Mouse (Mus musculus) limb, embryonic 14.5 days (tissue): Measurements from ENCODE around the gene Ammecr1. TPM values are rescaled to one million over a fixed set of nuclear protein-coding genes. Genes with fewer than 3 reads are reported as not detected.

ENCODE experiments used
- ATAC-seq: fragments of 200-750 bp; cut with Nextera tagmentation; 2 replicates; pipeline ENCODE4 v1.8.0; 2017; ENCODE audit warnings: low read depth, moderate number of reproducible peaks, moderate TSS enrichment; ENCODE audit not compliant: low FRiP score
- DNase-seq: peaks from one replicate; pipeline ENCODE4 v3.0.0-alpha.2; 2015; ENCODE audit warnings: low spot score
- H3K27ac ChIP-seq: fragments of 300-500 bp; sonication (generic); replicated peaks from 2 replicates; pipeline ENCODE4 v1.5.1; 2014; ENCODE audit warnings: low read depth, mild to moderate bottlenecking, low read length, moderate library complexity, mixed read lengths
- H3K27me3 ChIP-seq: fragments of 300-500 bp; sonication (generic); 2 replicates; pipeline ENCODE4 v1.6.1; 2014; ENCODE audit warnings: low read length, mixed read lengths; ENCODE audit not compliant: control insufficient read depth, insufficient read depth
- H3K36me3 ChIP-seq: fragments of 300-500 bp; sonication (generic); 2 replicates; pipeline ENCODE4 v1.6.1; 2014; ENCODE audit warnings: mild to moderate bottlenecking, low read length, moderate library complexity, mixed read lengths; ENCODE audit not compliant: control insufficient read depth, insufficient read depth
- H3K4me1 ChIP-seq: fragments of 300-500 bp; sonication (generic); 2 replicates; pipeline ENCODE4 v1.6.1; 2014; ENCODE audit warnings: antibody characterized with exemption, low read length, mixed read lengths; ENCODE audit not compliant: control insufficient read depth, insufficient read depth
- H3K4me2 ChIP-seq: fragments of 300-500 bp; sonication (generic); replicated peaks from 2 replicates; pipeline ENCODE4 v1.6.1; 2014; ENCODE audit warnings: low read depth, mild to moderate bottlenecking, low read length, moderate library complexity; ENCODE audit not compliant: severe bottlenecking
- H3K4me3 ChIP-seq: fragments of 300-500 bp; sonication (generic); replicated peaks from 2 replicates; pipeline ENCODE4 v1.5.1; 2014; ENCODE audit warnings: low read length
- H3K9ac ChIP-seq: fragments of 300-500 bp; sonication (generic); 2 replicates; pipeline ENCODE4 v1.6.1; 2014; ENCODE audit warnings: mild to moderate bottlenecking, low read depth, low read length, moderate library complexity; ENCODE audit not compliant: severe bottlenecking
- H3K9me3 ChIP-seq: fragments of 300-500 bp; sonication (generic); 2 replicates; pipeline ENCODE4 v1.6.1; 2016; ENCODE audit warnings: low read length; ENCODE audit not compliant: control insufficient read depth
- POLR2A ChIP-seq: fragments of 200-500 bp; IDR thresholded peaks from 2 replicates; pipeline ENCODE4 v1.8.0; 2012; ENCODE audit warnings: inconsistent platforms, mild to moderate bottlenecking, moderate library complexity, borderline replicate concordance; ENCODE audit not compliant: insufficient read depth, insufficient read length; ENCODE audit errors: extremely low read depth
- WGBS: fragments of 180-500 bp; shearing (Covaris S2); extraction: QIAGEN DNeasy Blood & Tissue Kit; methylation state at CpG from one replicate; pipeline ENCODE4 v1.1.7; 2014; 5-methylcytosine and 5-hydroxymethylcytosine counted together
- polyA plus RNA-seq, 2 experiments: library from polyadenylated mRNA; depleted of rRNA in 1 of 2; stranded (reverse) in 1 of 2; unstranded in 1 of 2; fragments of >200 nt; fragmentation: Nextera tagmentation in 1 of 2; extraction: Ambion mirVana in 1 of 2; gene quantifications; 2 replicates each; pipeline versions ENCODE4 v1.2.1 to v1.2.3; 2012 to 2014

The Ammecr1 gene
- polyA plus RNA-seq, 2 experiments: 7.1 to 19.6 TPM

DNA sequence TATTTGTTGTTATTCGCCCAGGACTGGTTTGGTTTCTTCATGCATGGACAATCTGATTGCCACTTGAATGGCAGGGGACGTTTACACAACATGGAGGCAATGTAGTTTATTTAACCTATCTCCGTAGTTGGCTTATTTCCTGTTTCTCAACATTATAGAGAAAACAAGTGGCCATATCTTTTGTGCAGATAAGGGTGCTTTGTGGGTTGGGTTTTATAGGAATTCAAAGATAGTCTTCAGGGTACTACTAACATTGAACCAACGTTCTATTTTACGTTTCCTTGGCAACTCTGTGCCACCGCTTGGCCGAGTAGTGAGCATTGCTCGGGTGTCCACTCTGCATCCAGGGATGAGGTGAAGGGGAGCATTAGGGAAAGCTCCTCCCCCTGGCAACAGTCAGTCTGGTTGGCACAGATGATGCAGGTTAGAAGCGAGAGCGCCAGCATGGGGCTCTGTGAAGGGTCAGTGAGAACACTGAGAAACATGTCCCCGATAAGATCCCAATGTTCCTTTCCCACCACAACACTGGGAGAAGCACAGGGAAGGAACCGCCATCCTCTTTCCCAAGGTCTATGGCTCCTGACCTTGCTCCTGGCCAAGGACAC is 136.6 kb downstream of the Ammecr1 start:
- Histone ChIP-seq H3K9ac (no peak overlapping the region), H3K4me1 (no peaks in the 10 kb centered on the region), H3K4me3 (no peak overlapping the region), H3K27me3 (no peaks in the 10 kb centered on the region), H3K36me3 (0 out of 2 replicates have a peak, but pooled peaks cover under 1% of the 10 kb centered on the region), H3K9me3 (no peaks in the 10 kb centered on the region), H3K4me2 (no peak overlapping the region), H3K27ac (no peak overlapping the region)
- ATAC-seq (no peak), DNase-seq (no peak)
- no peak for TF ChIP-seq POLR2A
- WGBS: 88% methylated on average over 12 of the region's 12 CpGs

DNA sequence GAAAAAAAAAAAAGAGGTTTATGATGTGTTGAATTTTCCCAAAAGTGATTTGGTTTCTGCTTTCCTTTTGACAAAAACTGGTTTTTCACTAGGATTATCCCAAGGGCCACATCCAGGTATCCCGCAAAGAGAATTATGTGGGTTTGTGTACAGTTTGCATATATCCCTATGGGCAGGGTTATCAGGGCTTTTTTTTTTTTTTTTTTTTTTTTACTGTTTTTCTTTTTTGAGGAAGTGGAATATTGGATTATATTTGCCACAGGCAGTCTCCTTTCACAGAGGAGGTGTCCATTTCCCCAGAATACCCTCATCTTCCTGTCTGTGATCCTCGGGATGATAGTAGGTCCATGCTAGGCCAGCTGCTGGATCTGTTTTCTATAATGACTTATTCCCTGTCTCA is 137.3 kb downstream of the Ammecr1 start:
- Histone ChIP-seq H3K4me3 (no peak overlapping the region), H3K9me3 (no peaks in the 10 kb centered on the region), H3K27ac (no peak overlapping the region), H3K4me1 (no peaks in the 10 kb centered on the region), H3K9ac (no peak overlapping the region), H3K4me2 (no peak overlapping the region), H3K36me3 (no peaks in the 10 kb centered on the region), H3K27me3 (no peaks in the 10 kb centered on the region)
- ATAC-seq (no peak), DNase-seq (no peak)
- no peak for TF ChIP-seq POLR2A
- 78% methylated on average over 2 of the region's 2 CpGs for WGBS

GRCm38 (mm10) chrX:142828184-142828908 is 138.2 kb downstream of the Ammecr1 start:
- Histone ChIP-seq H3K9me3 (no peaks in the 10 kb centered on the region), H3K36me3 (no peaks in the 10 kb centered on the region), H3K27me3 (no peaks in the 10 kb centered on the region), H3K9ac (no peak overlapping the region), H3K4me1 (no peaks in the 10 kb centered on the region), H3K4me2 (no peak overlapping the region), H3K4me3 (no peak overlapping the region), H3K27ac (no peak overlapping the region)
- no peak for TF ChIP-seq POLR2A
- DNase-seq (no peak), ATAC-seq (no peak; the same call in 1 of the 2 replicates)
- WGBS: 62% methylated on average over 13 of the region's 13 CpGs

DNA sequence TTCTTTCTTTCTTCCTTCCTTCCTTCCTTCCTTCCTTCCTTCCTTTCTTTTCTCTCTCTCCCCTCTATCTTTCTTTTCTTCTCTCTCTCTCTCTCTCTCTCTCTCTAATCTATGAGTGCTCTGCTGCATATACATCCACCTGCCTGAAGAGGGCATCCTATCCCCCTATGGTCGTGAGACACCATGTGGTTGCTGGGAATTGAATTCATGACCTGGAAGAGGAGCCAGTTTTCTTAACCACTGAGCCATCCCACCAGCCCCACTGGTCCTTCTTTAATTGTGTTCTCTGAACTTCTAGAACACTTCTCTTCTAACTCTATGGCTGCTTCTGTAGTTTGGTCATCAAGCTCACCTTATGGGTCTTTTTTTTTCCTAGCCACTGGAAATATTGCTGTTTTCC is 138.9 kb downstream of the Ammecr1 start:
- no peak overlapping the region for H3K27ac ChIP-seq
- no peaks in the 10 kb centered on the region for H3K4me1 ChIP-seq
- 53% methylated on average over 1 of the region's 1 CpGs for WGBS
- no peaks in the 10 kb centered on the region for H3K9me3 ChIP-seq
- no peaks in the 10 kb centered on the region for H3K36me3 ChIP-seq
- no peak overlapping the region for H3K4me3 ChIP-seq
- no peaks in the 10 kb centered on the region for H3K27me3 ChIP-seq
- no peak for TF ChIP-seq POLR2A
- H3K9ac ChIP-seq: no peak overlapping the region
- H3K4me2 ChIP-seq: no peak overlapping the region
- DNase-seq (no peak), ATAC-seq (no peak)

DNA sequence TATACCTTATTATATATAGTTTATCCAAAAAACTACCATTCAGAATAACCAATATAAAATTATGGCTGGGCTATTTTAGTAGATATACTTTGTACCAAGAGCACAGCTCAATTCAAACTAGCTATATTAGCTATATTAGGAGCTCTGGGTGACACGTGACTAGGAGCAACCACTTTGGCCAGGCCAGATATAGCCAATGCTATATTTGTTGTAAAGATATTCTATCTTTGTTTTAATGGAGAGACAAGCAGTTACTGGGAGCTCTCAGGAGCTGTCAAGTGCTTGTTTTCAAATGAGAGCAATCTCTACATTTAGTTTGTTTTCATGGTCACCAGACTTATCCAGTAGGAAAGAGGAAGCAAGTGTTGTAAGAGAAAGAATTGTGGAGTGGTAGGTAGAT is 141.2 kb downstream of the Ammecr1 start:
- Histone ChIP-seq H3K9me3 (no peaks in the 10 kb centered on the region), H3K27ac (no peak overlapping the region), H3K4me3 (no peak overlapping the region), H3K4me2 (no peak overlapping the region), H3K27me3 (no peaks in the 10 kb centered on the region), H3K9ac (no peak overlapping the region), H3K36me3 (no peaks in the 10 kb centered on the region), H3K4me1 (no peaks in the 10 kb centered on the region)
- WGBS: 85% methylated on average over 1 of the region's 1 CpGs
- TF ChIP-seq POLR2A: no peak
- DNase-seq: no peak
- ATAC-seq: no peak
